Mouse (Mus musculus) cortical plate, adult 2 months (tissue): ENCODE data around the gene Uap1.

Experiments
- CTCF ChIP-seq: fragments of 200-500 bp; IDR thresholded peaks from 2 replicates; pipeline ENCODE4 v1.5.1; 2011; ENCODE audit warnings: mild to moderate bottlenecking, control low read depth, low read length; ENCODE audit not compliant: insufficient read depth; ENCODE audit errors: extremely low read depth
- POLR2A ChIP-seq: fragments of 200-500 bp; IDR thresholded peaks from 2 replicates; pipeline ENCODE4 v1.6.1; 2011; ENCODE audit warnings: mild to moderate bottlenecking, low read length, control low read depth; ENCODE audit not compliant: insufficient read depth; ENCODE audit errors: extremely low read depth

GRCm38 (mm10) chr1:170164053-170164614, 10.6 kb downstream of the Uap1 start:
- TF ChIP-seq POLR2A (no peak), CTCF (no peak)
